Mouse (Mus musculus): Measurements from ENCODE around the gene Dhps. TPM values are rescaled to one million over a fixed set of nuclear protein-coding genes. Genes with fewer than 3 reads are reported as not detected.
A peak's percentile ranks its signal among the peaks of the same experiment; 100 is the strongest.
"Not testable (repeated sequence)": the region's sequence is repeated elsewhere in the genome, so short reads cannot be mapped to it uniquely, and the experiment has no call there.

Gene Dhps
- total RNA-seq, 2 experiments from 2014 or later: 18.6 to 20.3 TPM

DNA sequence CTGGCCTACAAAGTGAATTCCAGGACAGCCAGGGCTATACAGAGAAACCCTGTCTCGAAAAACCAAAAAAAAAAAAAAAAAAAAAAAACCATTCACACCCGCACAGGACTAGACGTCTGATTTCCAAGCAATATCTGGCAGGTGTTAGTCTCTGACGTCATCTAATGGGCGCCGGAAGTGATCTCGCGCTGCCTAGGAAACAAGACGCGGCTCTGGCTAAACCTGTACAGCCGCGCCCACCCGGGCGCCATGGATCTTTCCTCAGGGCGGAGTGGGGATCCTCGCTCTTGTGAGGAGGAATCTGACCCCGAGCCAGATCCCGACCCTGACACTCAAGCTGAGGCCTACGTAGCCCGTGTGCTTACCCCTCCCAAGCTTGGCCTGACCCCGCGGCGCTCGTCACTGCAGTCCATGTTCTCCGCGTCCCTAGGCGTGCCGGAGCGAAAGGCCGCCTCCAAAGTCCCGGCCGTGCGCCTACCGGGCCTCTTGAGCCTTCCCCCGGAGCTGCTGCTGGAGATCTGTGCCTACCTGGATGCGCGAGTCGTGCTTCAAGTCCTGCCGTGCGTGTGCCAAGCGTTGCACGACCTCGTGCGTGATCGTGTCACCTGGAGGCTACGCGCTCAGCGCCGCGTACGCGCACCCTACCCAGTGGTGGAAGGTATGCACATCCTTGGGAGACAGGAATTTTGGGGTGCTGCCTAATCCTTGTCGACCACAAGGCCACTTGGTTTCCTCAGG lies 11.5 kb upstream of the Dhps start, which contains the start of gene Fbxw9:
Gene Fbxw9, plus strand, starts transcription at position 177 of the 738 bp plus-strand sequence.
- DNase-seq: peak; percentile 73

DNA sequence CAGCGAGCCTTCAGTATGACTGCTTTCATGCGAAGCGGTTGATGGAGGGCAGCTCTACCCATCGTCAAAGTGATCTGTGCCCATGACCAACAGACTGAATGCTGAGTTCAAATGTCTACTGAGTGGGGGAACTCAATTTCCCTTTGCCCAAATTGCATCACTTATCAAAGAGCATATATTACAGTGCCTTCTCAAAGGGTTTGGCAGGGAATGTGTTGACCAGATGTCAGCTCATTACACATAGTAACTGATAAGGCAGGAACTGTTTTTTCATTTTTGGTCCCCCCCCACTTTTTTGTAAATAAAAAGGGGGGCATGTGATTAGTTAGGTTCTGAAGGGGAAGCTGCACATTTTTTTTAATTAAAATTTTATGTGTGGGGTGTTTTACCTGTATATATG lies 9.0 kb upstream of the Dhps start:
- no peak for DNase-seq

DNA sequence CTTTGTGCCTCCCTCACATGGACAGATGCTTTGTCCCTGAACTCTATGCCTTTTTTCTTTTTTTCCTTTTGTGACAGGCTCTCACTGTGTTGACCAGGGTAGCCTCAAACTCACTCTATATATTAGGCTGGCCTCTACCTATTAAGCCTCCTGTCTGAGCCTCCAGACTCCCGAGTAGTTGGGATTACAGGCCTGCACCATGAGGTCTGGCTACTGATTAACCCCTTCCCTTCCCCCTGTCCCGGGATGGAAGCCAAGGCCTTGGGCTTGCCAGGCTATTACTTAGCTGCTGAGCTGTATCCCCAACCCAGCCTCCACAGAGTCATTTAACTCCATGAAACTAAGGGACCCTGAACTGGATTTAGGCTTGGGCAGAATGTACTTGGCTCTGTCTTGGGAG lies 6.3 kb upstream of the Dhps start:
- no peak for DNase-seq

DNA sequence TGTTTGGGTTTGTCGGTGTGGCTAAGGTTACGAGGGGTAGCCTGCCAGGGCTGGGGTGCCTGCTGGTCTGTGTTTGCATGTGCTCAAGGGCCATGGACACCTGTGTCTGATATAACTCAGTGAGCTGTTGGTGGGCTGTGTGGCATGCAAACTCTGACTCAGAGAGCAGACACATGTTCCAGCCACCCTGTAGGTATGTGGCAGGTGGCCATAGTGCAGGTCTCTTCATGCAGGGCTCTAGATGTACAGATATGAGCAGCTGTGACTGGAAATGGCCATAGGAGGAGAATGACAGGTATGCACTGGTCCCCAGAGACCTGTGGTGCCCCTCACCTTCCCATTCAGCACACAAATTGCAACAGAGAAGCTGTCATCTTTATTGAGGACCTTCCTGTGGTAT lies 4.4 kb upstream of the Dhps start:
- DNase-seq: no peak

DNA sequence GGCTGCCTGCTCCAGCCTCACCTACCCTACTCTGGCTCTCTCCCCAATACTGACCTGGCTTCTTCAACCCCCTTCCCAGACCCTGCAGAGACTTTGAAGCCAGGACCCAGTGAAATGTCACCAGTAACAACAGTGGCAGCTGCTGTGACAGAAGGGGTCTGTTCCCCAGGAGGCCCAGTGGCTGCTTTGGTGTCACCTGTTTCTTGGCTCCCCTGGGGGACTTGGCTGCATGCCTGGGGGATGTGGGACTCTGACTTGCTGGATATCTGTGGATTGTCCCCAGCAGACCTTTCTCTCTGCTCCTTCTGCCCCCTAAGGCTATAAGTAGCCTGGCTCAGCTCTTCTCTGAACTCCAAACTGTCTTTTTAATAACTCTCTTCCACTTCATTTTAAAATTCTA lies 3.6 kb upstream of the Dhps start, which contains the start of gene Gm5741:
Gene Gm5741, minus strand, starts transcription at position 1 of the 400 bp plus-strand sequence.
- no peak for DNase-seq

DNA sequence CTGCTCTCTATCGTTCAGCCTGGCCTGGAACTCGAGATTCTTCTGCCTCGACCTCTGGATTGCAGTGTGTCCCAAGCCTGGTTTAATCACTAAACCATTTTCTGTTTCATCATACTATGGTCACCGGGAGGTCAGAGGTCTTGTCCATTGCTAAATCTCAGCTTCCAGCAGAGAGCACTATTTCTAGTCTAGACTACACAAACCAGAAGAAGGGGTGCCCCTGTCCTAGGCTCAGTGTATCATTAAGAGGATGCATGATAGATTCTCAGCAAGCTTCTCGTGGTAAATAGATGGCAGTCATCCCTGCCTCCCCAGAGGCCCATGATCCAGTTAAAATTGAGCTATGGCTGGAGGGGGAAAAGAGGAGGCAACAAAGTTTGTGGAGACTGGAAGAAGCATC lies 516 bp upstream of the Dhps start:
- DNase-seq: no peak

DNA sequence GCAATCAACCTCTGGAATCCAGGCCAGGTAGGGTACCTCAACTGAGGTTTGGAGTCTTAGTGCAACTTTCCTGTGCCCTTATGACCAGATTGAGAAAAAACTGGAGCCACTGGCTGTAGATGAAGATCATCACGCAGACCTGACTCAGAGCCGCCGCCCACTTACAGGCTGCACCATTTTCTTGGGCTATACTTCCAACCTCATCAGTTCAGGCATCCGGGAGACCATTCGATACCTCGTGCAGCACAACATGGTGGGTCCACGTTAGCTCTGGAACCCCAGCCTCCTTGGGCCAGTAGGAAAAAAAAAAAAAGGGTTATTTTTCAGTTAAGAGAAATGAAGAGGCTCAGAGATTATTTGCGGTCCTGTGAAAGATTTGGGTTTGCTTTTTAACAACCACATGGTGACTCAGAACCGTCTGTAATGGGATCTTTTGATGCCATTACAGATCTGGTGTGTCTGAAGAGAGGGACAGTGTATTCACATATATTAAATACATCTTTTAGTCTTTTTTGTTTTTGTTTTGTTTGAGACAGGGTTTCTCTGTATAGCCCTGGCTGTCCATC lies 890 bp downstream of the Dhps start:
- DNase-seq: no peak

DNA sequence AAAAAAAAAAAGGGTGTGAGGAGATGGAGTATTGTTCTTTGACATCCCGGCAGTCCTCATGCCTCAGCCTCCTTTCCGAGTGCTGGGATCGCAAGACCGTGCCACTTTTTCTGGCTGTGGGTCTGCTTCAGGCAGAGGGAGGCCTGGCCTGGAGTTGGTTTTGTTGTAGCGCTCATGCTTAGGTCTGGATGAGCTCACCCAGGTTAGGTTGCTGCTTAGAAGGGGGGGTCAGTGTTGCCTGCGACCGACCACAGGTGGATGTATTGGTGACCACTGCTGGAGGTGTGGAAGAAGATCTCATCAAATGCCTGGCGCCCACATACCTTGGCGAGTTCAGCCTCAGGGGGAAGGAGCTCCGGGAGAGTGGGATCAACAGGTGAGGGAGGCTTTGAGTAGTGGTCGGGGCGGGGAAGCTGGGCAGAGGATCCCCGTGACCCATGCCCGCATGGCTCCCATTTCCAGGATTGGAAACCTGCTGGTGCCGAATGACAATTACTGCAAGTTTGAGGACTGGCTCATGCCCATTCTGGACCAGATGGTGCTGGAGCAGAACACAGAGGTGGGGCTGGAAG lies 1.6 kb downstream of the Dhps start:
- no peak for DNase-seq

DNA sequence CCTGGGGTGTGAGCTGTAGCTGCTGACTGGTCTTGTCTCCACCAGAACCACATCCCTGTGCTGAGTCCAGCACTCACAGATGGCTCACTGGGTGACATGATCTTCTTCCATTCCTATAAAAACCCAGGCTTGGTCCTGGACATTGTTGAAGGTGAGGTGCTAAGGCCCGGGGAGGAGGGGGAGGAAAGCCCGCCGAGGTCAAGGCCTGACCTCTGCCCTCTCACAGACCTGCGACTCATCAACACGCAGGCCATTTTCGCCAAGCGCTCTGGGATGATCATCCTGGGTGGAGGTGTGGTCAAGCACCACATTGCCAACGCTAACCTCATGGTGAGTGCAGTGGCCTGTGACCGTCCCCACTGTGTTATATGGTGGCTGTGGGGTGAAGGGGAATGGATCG lies 2.6 kb downstream of the Dhps start:
- DNase-seq: no peak

DNA sequence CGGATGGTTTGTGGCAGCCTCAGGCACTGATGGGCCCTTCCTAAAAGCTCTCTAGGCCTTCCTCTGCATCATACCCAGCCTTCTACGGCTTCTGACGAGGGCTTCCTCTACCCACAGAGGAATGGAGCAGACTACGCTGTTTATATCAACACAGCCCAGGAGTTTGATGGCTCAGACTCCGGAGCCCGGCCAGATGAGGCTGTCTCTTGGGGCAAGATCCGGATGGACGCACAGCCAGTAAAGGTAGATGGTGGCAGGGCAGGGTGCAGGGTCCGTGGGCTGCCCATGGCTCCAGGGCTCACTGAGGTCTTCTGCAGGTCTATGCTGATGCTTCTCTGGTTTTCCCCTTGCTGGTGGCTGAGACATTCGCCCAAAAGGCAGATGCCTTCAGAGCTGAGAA lies 3.1 kb downstream of the Dhps start:
- DNase-seq: no peak

DNA sequence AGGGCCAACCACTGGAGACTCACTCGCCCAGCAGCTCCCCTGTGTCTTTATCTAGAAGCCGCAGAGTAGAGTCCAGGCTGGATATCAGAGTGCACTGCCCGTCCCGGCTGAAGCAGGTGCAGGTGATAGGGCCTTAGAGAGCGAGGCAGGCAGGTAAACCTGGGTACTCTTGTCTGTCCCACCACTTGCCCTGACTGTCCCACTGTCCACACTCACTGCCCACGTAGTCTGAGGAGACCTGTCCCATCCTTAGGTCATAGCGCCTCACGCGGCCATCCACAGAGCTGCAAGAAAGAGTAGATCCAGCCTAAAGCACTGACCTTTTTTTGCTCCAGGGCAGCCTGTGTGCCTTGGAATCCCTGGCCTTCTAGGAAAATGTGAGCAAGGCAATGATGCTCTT lies 4.4 kb downstream of the Dhps start:
- DNase-seq: no peak

DNA sequence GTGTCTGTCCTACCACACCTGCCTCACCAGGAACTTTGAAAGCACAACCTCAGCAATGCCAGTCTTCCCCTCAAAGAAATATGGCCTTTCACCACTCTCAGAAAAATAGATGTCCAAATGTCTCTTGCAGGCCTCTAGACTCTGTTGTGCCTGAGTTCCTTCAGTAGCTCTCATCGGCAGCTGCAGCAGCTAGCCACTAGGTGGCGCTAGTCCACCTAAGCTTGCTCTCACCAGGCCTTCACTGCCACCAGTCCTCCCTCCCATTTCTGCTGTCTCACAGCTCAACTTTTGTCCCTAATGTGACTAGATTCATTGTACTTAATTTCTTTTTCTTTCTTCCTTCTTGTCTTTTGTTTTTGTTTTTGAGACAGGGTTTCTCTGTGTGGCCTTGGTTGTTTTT lies 5.4 kb downstream of the Dhps start:
- peak; percentile 64 for DNase-seq

DNA sequence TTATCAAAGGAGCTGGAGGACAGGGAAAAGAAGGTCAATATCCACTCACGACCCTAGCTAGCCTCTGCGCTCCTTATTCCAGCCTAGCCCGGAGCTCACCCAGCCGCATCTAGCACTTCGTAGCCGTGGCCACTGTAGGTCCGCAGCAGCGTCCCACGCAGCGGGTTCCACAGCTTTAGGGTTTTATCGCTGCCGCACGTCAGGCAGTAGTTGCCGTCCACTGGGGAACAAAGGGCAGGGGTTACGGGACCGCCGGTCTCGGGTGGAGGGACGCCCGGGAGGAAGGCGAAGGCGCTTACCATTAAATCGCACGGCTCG lies 8.6 kb downstream of the Dhps start:
- peak; percentile 42 for DNase-seq

DNA sequence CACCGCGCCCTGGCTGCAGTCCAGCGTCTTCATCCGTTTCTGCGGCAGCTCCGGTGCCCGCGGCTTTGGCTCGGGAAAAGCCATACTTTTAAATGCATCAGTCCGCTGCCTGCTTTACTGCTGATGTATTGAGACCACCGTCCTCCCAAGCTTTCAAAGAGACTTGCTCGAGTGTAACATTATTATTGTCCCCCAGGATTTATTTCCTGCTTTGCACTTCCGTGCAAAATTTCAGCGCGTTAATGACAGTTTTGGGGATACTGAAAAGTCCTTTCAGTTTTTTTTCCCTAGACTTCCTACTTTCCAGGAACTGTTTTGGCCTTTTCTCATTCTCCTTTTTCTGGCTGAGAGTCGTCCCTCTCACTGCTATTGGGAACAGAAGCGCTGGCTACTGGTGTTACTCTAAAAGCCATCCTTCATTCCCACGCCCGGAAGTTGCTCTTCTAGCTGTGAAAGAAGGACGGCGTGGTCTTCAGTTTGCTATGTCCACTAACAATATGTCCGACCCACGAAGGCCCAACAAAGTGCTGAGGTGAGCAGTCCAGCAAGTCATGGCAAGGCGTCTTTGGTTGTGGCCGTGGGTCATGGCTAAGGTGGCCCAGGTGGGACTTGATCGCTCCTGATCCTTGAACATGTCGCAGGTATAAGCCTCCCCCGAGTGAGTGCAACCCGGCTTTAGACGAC lies 9.1 kb downstream of the Dhps start, which contains the start of gene Wdr83os:
Gene Wdr83os, plus strand, starts transcription at position 209 of the 684 bp plus-strand sequence.
- DNase-seq: peak; percentile 34

DNA sequence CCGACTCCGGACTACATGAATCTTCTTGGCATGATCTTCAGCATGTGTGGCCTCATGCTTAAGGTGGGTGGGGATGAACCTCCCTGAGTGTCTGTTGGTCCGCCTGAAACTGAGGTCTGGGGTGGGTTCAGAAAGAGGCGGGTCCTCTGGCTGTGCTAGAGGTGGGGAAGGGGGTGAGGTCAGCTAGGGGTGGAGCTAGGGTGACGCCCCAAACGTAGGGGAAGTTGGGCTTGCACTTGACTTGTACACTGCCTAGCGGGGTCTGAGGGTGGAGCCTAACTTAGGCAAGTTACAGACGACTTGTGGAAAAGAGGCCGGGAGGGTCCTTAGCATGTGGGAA lies 9.6 kb downstream of the Dhps start, which contains the start of gene Wdr83:
Gene Wdr83, minus strand, starts transcription at position 91 of the 340 bp plus-strand sequence.
- DNase-seq: peak; percentile 46

DNA sequence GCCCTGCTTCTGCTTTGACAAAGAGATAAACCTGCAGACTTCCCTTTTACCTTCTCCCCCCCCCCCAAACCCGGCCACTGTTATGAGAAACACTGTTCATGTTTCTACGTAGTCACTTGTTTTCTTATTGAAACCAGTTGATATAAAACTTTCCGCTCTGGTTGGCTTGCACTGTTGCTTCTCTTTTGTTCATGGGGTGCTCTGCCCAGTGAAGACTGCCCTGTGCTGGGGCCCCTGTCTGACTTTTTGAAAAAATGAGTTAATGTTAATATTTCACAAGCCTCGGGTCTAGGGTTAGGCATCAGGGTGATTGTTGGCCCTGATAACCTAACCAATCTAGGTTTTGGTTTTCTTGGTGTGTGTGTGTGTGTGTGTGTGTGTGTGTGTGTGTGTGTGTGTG lies 10.6 kb downstream of the Dhps start:
- not testable (repeated sequence) for DNase-seq

DNA sequence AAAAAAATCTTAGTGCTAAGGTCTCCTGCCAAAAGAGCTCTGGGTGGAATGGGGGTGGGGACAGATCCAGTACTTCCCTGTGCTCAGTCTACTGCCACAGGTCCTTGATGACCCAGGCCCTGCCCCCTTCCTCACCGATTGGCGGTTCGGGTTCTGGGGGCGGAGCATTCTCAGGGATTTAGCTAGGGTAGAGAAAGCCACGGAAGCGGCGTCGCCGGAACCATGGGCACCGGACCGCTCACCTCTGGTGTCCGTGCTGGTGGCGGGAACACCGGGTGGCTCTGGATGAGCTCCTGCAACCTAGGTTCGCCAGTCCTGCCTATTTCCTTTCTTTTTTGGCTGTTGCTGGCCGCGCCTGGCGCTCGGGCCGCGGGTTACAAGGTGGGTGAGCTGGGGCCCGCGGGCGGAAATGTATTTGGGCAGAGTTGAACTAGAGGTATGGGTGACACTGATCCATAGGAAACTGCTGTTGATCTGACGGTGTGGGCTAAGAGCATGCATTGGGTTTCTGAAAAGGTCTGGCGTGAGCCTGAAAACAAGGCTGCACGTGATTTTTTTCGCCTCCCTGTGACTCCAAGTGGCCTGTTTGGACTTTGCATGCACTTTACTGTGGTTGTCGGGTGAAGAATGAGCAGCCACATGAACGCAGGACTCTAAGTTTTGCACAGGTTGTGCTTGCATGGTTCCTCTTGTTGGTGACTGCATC lies 11.7 kb downstream of the Dhps start, which contains the start of gene Man2b1:
Gene Man2b1, plus strand, starts transcription at position 163 of the 706 bp plus-strand sequence.
- peak; percentile 88 for DNase-seq

DNA sequence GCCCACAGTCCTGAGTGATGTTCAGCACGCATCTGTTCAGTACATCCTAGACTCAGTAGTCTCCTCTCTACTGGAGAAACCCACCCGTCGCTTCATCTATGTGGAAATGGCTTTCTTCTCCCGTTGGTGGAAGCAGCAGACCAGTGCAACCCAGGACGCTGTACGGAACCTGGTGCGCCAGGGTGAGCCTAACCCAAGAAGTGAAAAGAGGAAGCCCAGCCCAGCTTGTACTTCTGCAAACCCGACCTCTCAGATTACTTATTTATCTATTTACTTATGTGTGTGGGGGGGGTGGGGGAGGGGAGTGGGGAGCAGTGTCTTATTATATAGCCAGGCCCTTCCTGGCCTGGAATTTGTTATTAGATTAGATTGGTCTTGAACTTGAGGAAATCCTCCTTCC lies 13.1 kb downstream of the Dhps start:
- no peak for DNase-seq

DNA sequence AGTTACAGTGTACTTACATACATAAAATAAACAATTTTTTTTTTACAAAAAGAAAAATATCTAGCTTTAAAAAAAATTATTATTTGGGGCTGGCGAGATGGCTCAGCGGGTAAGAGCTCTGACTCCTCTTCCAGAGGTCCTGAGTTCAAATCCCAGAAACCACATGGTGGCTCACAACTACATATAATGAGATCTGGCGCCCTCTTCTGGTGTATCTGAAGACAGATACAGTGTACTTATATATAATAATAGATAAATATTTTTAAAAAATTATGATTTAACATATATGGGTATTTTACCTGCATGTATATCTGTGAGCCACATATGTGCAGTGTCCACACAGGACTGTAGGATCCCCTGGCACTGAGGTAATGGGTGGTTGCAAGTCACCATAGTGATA lies 14.7 kb downstream of the Dhps start:
- no peak for DNase-seq

DNA sequence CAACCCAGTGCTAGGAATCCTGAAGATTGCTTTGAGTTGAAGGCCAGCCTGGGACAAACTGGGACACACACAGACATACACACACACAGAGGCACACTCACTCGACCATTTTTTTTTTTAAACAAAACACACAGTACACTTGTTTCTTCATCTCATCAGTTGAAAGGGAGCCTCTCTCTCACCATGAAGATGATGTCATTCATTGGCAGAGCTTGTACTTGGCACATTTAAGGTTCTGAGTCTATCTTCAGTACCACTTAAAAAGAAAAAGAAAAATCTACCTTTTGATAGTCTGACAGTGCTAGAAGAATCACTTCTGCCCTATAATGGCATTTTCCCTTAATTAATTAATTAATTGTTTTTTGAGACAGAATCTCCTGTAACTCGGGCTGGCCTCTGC lies 17.2 kb downstream of the Dhps start:
- DNase-seq: no peak

DNA sequence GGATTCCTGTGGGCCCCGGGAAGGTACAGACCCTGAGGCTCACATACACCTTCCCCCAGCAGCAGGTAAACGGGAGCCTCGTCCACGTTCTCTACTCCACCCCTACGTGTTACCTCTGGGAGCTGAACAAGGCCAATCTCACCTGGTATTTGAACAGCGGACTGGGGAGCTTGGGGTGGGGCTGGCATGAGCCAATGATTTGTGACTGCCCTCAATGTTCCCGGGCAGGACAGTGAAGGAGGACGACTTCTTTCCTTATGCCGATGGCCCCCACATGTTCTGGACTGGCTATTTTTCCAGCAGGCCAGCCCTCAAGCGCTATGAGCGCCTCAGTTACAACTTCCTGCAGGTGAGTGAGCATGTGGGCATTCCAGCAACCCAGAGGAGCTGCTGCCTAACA lies 19.3 kb downstream of the Dhps start:
- DNase-seq: no peak

DNA sequence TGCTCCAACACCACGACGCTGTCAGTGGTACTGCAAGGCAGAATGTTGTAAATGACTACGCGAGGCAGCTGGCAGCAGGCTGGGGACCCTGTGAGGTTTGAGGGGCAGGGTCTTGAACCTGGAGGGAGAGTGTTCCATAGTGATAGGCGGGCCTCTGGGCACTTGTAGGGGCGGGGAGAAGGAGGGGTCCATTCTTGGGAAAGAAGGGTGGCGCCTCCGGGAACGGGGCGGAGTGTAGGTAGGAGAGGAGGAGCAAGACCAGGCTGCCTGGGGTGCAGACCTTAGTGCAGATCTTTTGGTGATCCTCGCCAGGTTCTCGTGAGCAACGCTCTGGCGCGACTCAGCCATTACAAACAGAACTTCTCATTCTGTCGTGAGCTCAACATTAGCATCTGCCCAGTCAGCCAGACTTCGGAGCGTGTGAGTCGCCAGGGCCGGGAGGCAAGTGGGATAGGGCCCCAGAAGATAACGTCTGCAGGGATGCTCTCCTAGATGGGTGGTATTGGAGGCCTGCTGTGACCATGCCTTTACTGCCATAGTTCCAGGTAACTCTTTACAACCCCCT lies 20.1 kb downstream of the Dhps start:
- DNase-seq: no peak
